Mouse (Mus musculus): ENCODE results near the gene Ttll10. TPM values are rescaled to one million over a fixed set of nuclear protein-coding genes. Genes with fewer than 3 reads are reported as not detected.

Ttll10 gene
- polyA plus RNA-seq, 1 experiment: not detected

DNA sequence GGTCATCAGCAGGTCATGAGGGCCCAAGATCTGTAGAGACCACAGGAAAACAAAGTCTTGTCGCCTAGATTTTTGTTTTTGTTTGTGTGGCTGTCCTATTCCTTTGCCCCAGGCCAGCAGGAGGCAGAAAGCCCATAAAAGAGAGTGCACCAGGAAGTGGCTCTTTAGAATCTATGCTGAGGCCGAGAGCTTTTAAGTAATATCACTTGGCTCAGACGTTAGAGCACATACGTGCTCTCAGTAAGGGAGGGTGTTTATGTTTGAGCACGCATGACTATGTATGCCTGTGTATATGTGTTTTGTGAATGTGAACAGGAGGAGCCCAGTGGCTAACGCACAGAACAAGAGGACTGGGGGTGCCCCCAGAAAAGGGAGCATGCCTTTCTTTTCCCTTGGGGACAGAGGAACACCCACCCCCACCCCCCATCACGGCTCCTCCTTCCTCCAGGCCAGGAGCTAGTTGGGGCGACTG is 17.7 kb upstream of the Ttll10 start:
- no peak for TF ChIP-seq POLR2A (IDR thresholded peaks at IDR 0.05; ENCODE audit: borderline replicate concordance, control insufficient read depth, low read depth, low read length)
- TF ChIP-seq CTCF (IDR thresholded peaks at IDR 0.05; ENCODE audit: control insufficient read depth, insufficient read depth, low read length): no peak
- Histone ChIP-seq H3K4me1 (ENCODE audit: control insufficient read depth, insufficient read depth, low read length) (no peaks in the 10 kb centered on the region; the same call in 1 of the 2 replicates), H3K4me3 (replicated peaks; ENCODE audit: control insufficient read depth, low read depth, low read length) (no peak overlapping the region), H3K27ac (ENCODE audit: control insufficient read depth, insufficient read depth, low read depth, low read length, poor library complexity) (peak overlapping the region; percentile 84)
- 4% methylated on average over 8 of the region's 8 CpGs for WGBS

- Histone ChIP-seq H3K4me1 (ENCODE audit: control insufficient read depth, insufficient read depth, low read length) (peaks cover 5% of the 10 kb centered on the region), H3K27ac (ENCODE audit: control insufficient read depth, insufficient read depth, low read depth, low read length, poor library complexity) (peak overlapping the region; percentile 31), H3K4me3 (replicated peaks; ENCODE audit: control insufficient read depth, low read depth, low read length) (no peak overlapping the region)
- 69% methylated on average over 2 of the region's 2 CpGs for WGBS
- no peak for TF ChIP-seq POLR2A (IDR thresholded peaks at IDR 0.05; ENCODE audit: borderline replicate concordance, control insufficient read depth, low read depth, low read length)
- no peak for TF ChIP-seq CTCF (IDR thresholded peaks at IDR 0.05; ENCODE audit: control insufficient read depth, insufficient read depth, low read length)
These were observed 11.5 kb upstream of the Ttll10 start for GRCm38 (mm10) chr4:156070716-156071115.

DNA sequence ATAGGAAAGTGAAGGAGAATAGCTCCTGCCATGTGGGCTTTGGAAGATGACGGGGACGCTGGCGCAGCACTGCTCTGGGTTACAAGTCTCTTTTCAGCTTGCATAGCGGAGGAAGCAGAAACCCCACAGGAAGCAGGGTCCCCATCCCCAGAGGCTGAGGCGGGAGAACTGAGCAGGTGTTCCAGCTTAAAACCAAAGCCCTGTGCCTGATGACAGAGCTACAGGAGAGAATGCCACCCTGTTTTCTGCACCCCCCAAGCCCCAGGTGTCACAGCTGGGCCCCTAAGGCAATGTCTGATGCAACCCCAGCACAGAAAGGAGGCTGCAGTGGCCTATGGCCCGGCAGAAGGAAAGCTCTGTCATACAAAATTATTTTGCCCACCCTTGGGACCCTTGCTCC is 11.1 kb upstream of the Ttll10 start:
- TF ChIP-seq CTCF (IDR thresholded peaks at IDR 0.05; ENCODE audit: control insufficient read depth, insufficient read depth, low read length): no peak
- no peak for TF ChIP-seq POLR2A (IDR thresholded peaks at IDR 0.05; ENCODE audit: borderline replicate concordance, control insufficient read depth, low read depth, low read length)
- WGBS: 12% methylated on average over 6 of the region's 6 CpGs
- peak overlapping the region; percentile 31 for H3K27ac ChIP-seq (ENCODE audit: control insufficient read depth, insufficient read depth, low read depth, low read length, poor library complexity)

DNA sequence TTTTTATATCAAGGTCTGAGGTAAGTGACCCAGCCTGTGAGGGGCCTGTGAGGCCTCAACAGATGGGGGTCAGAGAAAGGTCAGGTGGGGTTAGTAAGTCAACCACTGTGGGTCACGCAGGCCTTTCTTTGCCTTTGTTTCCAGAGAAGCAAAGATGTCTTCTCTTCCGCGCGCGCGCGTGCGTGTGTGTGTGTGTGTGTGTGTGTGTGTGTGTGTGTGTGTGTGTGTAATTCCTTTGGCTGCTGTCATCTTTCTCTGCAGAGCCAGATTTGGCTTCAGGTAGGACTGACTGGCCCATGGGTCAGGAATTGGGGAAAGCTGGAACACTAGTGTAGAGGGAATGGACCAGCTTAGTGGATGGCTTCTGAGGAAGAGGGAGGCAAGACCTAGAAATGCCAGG is 10.5 kb upstream of the Ttll10 start:
- Histone ChIP-seq H3K4me1 (ENCODE audit: control insufficient read depth, insufficient read depth, low read length) (peaks cover 5% of the 10 kb centered on the region), H3K4me3 (replicated peaks; ENCODE audit: control insufficient read depth, low read depth, low read length) (no peak overlapping the region), H3K27ac (ENCODE audit: control insufficient read depth, insufficient read depth, low read depth, low read length, poor library complexity) (no peak overlapping the region)
- TF ChIP-seq CTCF (IDR thresholded peaks at IDR 0.05; ENCODE audit: control insufficient read depth, insufficient read depth, low read length) (no peak), POLR2A (IDR thresholded peaks at IDR 0.05; ENCODE audit: borderline replicate concordance, control insufficient read depth, low read depth, low read length) (no peak)
- 96% methylated on average over 8 of the region's 8 CpGs for WGBS

More for the DNA sequence above, 11.1 kb upstream of the Ttll10 start:
- Histone ChIP-seq H3K4me3 (replicated peaks; ENCODE audit: control insufficient read depth, low read depth, low read length) (no peak overlapping the region), H3K4me1 (ENCODE audit: control insufficient read depth, insufficient read depth, low read length) (peaks cover 5% of the 10 kb centered on the region)

DNA sequence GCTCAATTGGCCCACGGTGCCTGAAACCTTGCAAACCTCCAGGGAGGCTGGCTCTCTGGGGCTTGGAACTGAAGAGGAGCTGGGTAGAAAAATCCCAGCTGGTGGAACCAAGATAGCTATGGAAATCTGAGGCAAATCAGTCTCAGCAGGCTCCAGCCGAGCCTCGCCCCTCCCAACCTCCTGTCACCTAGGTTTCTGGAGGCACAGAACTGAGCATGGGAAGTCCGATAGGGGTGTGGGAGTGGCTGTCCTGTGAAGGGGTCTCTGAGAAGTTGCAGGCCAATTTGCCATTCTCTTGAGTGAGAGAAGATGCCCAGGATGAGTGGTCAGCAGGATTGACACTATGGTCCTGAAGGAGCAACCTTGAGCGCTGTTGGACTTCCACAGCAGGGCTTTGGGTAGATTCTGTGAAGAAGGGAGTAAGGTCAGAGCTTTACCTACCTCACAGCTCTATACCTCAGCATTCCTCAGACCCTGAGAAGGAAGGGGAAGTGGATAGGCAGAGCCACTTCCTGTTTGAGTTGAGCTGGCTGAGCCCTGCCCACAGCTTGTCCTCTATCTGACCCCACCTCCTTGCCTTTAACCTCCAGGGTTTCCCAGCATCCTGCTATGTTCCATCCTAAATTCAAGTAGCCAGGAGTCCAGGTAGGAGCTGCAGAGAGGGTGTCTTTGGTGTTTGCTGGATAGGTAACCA is 8.2 kb upstream of the Ttll10 start:
- WGBS: 47% methylated on average over 5 of the region's 5 CpGs
- Histone ChIP-seq H3K4me1 (ENCODE audit: control insufficient read depth, insufficient read depth, low read length) (peaks cover 5% of the 10 kb centered on the region), H3K27ac (ENCODE audit: control insufficient read depth, insufficient read depth, low read depth, low read length, poor library complexity) (no peak overlapping the region), H3K4me3 (replicated peaks; ENCODE audit: control insufficient read depth, low read depth, low read length) (no peak overlapping the region)
- TF ChIP-seq CTCF (IDR thresholded peaks at IDR 0.05; ENCODE audit: control insufficient read depth, insufficient read depth, low read length) (peak; percentile 2; the same call in 1 of the 2 replicates), POLR2A (IDR thresholded peaks at IDR 0.05; ENCODE audit: borderline replicate concordance, control insufficient read depth, low read depth, low read length) (no peak)

DNA sequence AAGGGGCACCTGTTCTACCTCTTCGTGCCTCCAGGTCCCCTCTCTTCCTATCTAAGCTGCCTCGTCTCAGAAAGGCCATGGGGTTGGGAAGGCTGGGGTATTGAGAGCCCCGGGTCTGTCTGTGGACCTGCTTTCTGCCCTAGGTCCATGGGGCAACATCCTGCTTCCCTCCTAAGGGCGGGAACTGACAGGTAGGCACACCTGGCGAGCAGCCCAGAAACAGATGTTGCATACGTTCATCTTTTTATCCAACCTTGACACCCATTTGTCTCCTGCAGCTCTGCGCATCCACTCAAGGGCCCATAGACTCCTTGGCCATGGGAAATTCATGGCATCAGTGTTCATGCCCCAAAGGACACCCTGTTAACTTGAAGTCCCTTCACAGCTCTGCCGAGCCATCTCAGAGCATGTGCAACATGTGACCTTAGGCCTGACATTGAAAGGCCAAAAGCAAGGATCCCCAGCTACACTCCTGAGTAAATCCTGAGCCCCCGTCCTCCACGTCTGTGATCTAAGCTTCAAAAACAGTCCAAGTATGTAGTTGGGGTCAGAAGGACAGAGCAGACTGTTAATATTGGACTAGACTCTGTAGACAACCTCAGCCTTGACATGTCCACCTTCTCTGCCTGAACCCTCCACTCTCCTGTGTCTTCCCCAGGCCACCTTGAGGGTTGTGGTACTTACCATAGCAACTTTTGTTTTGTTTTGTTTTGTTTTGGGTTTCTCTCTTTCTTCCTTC is 6.1 kb upstream of the Ttll10 start:
- WGBS: 74% methylated on average over 10 of the region's 10 CpGs
- TF ChIP-seq CTCF (IDR thresholded peaks at IDR 0.05; ENCODE audit: control insufficient read depth, insufficient read depth, low read length) (no peak), POLR2A (IDR thresholded peaks at IDR 0.05; ENCODE audit: borderline replicate concordance, control insufficient read depth, low read depth, low read length) (no peak)
- H3K4me1 ChIP-seq (ENCODE audit: control insufficient read depth, insufficient read depth, low read length): peaks cover 5% of the 10 kb centered on the region
- H3K4me3 ChIP-seq (replicated peaks; ENCODE audit: control insufficient read depth, low read depth, low read length): no peak overlapping the region
- no peak overlapping the region for H3K27ac ChIP-seq (ENCODE audit: control insufficient read depth, insufficient read depth, low read depth, low read length, poor library complexity)

GRCm38 (mm10) chr4:156064510-156064897 is 5.3 kb upstream of the Ttll10 start:
- H3K4me1 ChIP-seq (ENCODE audit: control insufficient read depth, insufficient read depth, low read length): peaks cover 5% of the 10 kb centered on the region
- H3K4me3 ChIP-seq (replicated peaks; ENCODE audit: control insufficient read depth, low read depth, low read length): no peak overlapping the region
- H3K27ac ChIP-seq (ENCODE audit: control insufficient read depth, insufficient read depth, low read depth, low read length, poor library complexity): no peak overlapping the region
- TF ChIP-seq POLR2A (IDR thresholded peaks at IDR 0.05; ENCODE audit: borderline replicate concordance, control insufficient read depth, low read depth, low read length) (no peak), CTCF (IDR thresholded peaks at IDR 0.05; ENCODE audit: control insufficient read depth, insufficient read depth, low read length) (no peak)
- WGBS: 83% methylated on average over 9 of the region's 9 CpGs

GRCm38 (mm10) chr4:156063861-156064509 is 4.8 kb upstream of the Ttll10 start:
- Histone ChIP-seq H3K4me3 (replicated peaks; ENCODE audit: control insufficient read depth, low read depth, low read length) (no peak overlapping the region), H3K27ac (ENCODE audit: control insufficient read depth, insufficient read depth, low read depth, low read length, poor library complexity) (no peak overlapping the region), H3K4me1 (ENCODE audit: control insufficient read depth, insufficient read depth, low read length) (peaks cover 5% of the 10 kb centered on the region)
- 70% methylated on average over 4 of the region's 4 CpGs for WGBS
- TF ChIP-seq POLR2A (IDR thresholded peaks at IDR 0.05; ENCODE audit: borderline replicate concordance, control insufficient read depth, low read depth, low read length) (no peak), CTCF (IDR thresholded peaks at IDR 0.05; ENCODE audit: control insufficient read depth, insufficient read depth, low read length) (no peak)

Data from bone marrow, adult 2 months (tissue).